Mouse (Mus musculus) heart, adult 11 months (tissue): Measurements from ENCODE around the gene Armc7.
"Not testable (repeated sequence)": the region's sequence is repeated elsewhere in the genome, so short reads cannot be mapped to it uniquely, and the experiment has no call there.

ENCODE experiments used
- DNase-seq: peaks from one replicate; pipeline ENCODE4 v3.0.0; 2022

Gene Armc7

DNA sequence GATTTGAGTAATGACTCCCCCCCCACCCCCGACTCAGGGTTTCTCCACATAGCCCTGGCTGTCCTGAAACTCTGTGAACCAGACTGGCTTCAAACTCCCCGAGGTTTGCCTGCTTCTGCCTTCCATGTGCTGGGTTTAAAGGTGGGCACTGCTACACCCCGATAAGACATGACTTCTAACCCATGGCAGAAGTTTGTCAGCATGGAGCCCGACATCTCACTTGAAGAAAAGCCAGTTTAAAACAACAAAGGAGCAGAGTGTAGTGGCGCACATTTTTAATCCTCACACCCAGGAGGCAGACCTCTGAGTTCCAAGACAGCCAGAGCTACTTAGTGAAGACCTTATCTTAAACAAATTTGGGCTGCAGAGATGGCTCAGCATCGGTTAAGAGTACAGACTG is 16.9 kb downstream of the Armc7 start:
- DNase-seq, result no peak

- not testable (repeated sequence) for DNase-seq
Observed at GRCm38 (mm10) chr11:115496559-115496958, 21.1 kb downstream of the Armc7 start.

- no peak for DNase-seq
Observed at GRCm38 (mm10) chr11:115502636-115503035, 27.2 kb downstream of the Armc7 start.

- no peak for DNase-seq
Observed at GRCm38 (mm10) chr11:115506586-115506985, 31.1 kb downstream of the Armc7 start.

DNA sequence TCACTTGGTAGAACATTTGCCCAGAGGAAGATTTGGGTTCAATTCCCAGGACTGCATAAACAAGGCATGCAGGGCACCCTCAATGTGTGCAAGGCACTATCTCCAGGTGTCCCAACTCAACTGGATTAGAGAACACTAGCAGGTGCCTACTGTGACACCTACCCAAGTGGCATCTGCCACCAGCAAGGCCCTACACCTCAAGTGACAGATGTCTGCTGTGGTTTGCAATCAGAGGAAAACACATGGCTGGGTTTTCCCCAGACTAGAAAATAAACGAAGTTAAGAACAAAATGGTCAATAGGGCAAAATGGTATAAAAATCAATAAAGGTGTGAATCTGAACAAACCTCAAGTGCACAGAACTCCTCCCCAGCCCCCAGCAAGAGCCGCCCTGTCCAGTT is 32.6 kb downstream of the Armc7 start:
- peak; percentile 71 for DNase-seq

DNA sequence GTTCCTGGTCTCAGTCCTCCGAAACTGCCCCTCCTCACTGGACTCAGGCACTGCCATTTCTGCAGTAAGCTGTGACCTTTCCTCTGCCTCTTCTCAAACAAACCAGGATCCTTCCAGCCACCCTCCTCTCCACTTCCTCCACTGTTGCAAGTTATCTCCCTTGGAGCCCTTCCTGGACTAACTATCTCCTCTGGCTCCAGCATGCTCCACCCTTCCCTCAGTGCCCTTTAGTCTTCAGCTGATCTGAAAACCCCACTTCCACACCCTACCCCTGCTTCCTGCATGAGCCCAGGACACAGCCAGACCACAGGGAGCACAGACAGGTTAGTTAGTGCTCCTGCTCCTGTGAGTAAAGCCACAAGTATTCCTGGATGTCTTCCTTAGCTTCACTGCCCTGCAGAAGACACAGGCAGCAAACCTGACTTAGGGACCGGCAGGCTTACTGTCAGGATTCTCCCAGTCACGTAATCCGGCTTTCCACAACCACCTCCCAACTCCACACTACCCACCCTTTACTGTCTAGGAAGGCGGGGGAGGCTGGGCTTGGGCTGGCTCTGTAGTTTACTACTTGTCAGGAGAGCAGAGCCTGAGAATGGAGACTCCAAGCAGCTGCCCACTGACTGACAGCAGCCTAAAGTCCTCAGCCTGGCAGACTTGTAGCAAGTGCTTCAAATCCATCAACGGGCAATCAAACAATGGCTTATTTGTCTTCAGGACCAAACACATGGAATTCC is 34.5 kb downstream of the Armc7 start:
- DNase-seq, result peak; percentile 93

DNA sequence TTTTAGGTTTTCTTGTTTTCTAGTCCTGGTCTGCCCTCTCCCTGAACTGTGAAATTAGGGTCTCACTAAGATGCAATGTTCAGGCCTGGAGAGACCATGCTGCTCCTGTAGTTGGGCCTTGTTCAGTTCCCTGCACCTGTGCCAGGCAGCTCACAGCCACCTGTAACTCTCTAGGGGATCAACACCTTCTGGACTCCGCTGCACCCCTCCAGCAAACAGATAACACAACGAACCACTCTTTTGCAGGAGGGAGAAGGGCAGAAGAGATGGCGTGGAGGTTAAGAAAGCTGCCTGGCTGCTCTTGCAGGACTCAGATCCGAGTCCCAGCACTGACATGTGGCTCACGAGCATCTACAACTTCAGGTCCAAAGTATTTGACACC is 35.0 kb downstream of the Armc7 start:
- DNase-seq, result peak; percentile 88

DNA sequence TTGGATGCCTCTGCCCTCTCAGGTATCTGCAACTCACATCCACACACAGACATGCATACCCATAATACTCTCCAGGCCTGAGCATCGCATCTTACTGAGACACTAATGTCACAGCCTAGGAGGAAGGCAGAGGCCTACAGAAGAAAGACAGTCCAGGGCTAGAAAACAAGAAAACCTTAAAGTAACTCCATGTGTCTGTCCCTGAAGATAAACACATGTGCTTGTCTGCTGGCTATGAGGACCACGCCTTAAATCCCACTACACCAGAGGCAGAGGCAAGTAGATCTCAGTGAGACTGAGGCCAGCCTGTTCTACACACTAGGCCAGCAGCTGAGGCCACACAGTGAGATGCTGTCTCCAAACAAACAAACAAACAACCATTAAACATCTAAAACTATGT is 35.7 kb downstream of the Armc7 start:
- DNase-seq, result peak; percentile 86

DNA sequence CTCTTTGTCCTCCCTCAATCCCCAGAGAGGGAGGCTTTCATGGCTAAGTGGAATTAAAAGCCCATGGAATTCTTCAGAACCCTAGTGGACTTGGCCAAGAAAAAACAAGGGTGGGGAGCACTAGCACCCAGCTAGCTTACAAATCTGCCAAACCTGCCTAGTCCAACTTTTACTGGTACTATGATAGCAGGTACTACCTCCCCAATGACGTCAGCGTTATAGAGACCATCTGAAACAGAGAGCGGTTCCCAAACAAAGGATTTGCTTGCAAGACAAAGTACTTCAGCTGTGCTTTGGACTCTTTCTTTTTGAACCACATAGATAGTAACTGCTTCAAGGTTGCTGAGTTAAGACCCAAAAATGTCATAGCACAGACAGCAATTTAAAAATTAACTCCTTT is 36.5 kb downstream of the Armc7 start:
- DNase-seq, result peak; percentile 77

GRCm38 (mm10) chr11:115512407-115513183 is 37.1 kb downstream of the Armc7 start:
- peak; percentile 97 for DNase-seq

GRCm38 (mm10) chr11:115513271-115514237 is 38.1 kb downstream of the Armc7 start:
- peak; percentile 96 for DNase-seq

GRCm38 (mm10) chr11:115514238-115514663 is 38.8 kb downstream of the Armc7 start, which contains the start of gene Jpt1:
Gene Jpt1, minus strand, starts transcription at chr11:115514387.
- DNase-seq, result peak; percentile 100

GRCm38 (mm10) chr11:115515021-115515420 is 39.6 kb downstream of the Armc7 start:
- DNase-seq, result no peak

- DNase-seq, result peak; percentile 80
Observed at GRCm38 (mm10) chr11:115516942-115517341, 41.5 kb downstream of the Armc7 start.

DNA sequence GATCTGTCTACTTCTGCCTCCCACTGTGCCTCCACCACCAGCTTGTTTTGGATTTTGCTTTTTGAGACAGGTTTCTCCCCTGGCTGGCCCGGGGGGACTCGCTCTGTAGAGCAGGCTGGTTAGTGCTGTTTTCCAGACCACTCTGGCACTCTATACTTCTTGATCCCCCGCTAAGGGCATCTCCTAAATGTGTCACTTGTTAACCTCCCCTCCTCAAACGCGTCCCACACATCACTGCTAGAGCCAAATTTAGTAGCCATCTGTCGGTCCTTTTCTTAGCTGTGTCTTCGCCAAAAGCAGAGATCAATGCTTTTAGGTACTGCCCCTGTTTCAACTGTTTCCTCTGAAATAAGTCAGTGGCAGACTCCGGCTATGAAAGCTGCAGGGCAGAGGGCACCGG is 43.2 kb downstream of the Armc7 start:
- no peak for DNase-seq

DNA sequence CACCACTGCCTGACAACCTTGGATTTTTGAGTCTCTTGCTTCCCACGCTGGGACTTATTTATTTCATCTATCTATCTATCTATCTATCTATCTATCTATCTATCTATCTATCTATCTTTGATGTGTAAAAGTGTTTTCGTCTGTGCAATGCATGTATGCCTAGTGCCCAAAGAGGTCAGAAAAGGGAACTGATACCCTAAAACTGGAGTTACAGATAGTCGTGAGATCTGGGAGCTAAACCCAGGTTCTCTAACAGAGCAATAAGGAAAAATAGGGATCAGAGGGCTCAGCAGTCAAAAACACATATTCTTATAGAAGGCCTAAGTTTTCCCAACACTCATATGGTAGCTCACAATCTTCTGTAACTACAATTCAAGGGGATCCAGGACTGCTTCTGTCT is 44.1 kb downstream of the Armc7 start:
- DNase-seq, result no peak

- DNase-seq, result no peak
Observed at GRCm38 (mm10) chr11:115520218-115520617, 44.8 kb downstream of the Armc7 start.

GRCm38 (mm10) chr11:115521080-115521479 is 45.6 kb downstream of the Armc7 start:
- DNase-seq, result no peak

DNA sequence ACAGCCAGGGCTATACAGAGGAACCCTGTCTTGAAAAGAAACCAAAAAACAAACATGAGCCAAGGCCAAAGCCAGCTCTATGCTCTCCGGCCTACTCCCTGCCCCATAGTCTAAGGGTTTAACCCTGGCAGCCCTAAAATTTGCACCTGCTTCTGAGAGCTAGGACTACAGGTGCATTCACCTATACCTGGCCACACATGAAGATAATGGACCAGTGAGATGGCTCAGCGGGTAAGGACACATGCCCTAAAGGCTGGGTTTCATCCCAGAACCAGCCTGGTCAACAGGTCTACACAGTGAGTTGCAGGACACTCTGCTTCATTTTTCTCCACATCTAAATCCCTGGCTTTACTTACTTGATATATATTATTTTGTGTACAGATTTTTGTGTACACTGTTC is 46.8 kb downstream of the Armc7 start:
- no peak for DNase-seq

- DNase-seq, result no peak
Observed at GRCm38 (mm10) chr11:115522703-115523102, 47.2 kb downstream of the Armc7 start.

DNA sequence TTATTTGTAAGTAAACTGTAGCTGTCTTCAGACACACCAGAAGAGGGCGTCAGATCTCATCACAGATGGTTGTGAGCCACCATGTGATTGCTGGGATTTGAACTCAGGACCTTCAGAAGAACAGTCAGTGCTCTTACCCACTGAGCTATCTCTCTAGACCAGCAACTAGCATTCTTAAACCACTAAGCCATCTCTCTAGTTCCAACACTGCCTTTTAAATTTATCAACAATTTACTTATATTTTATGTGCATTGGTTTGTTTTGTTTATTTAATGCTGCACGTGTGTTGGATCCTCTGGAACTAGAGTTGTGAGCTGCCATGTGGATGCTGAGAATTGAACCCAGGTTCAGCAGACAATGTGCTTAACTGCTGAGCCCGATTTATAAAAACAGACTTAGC is 51.0 kb downstream of the Armc7 start:
- DNase-seq, result not testable (repeated sequence)

GRCm38 (mm10) chr11:115534759-115535371 is 59.4 kb downstream of the Armc7 start:
- no peak for DNase-seq
